Mouse (Mus musculus) gastrocnemius, postnatal 4 days (tissue): ENCODE data around the gene Ldlrap1. TPM values are rescaled to one million over a fixed set of nuclear protein-coding genes. Genes with fewer than 3 reads are reported as not detected.
A peak's percentile ranks its signal among the peaks of the same experiment; 100 is the strongest.
"Not testable (repeated sequence)": the region's sequence is repeated elsewhere in the genome, so short reads cannot be mapped to it uniquely, and the experiment has no call there.

Experiments used
- DNase-seq, 2 experiments: peaks; one replicate each; pipeline ENCODE4 v3.0.0; 2021 to 2022; ENCODE audit warnings: low spot score in 2 of 2, mixed read lengths in 2 of 2
- long read RNA-seq, 2 experiments: library from polyadenylated mRNA; stranded (forward); transcript quantifications; one replicate each; pipeline ENCODE4 v2.0.0; 2021
- total RNA-seq, 2 experiments: library from RNA; stranded (reverse); gene quantifications; 2 replicates each; pipeline ENCODE4 v1.2.3; 2021

Gene Ldlrap1
- 10 to 100 TPM; 18.0 to 20.0 TPM for total RNA-seq
- long read RNA-seq, experiment 1, full-length matches to known transcripts = 34 of 41 reads
- long read RNA-seq, experiment 1, partial matches to known transcripts = 0 of 41 reads
- long read RNA-seq, experiment 1, other reads (novel, unspliced or antisense) = 7 of 41 reads
- long read RNA-seq, experiment 2, full-length matches to known transcripts = 40 of 57 reads
- long read RNA-seq, experiment 2, partial matches to known transcripts = 5 of 57 reads
- long read RNA-seq, experiment 2, other reads (novel, unspliced or antisense) = 12 of 57 reads

DNA sequence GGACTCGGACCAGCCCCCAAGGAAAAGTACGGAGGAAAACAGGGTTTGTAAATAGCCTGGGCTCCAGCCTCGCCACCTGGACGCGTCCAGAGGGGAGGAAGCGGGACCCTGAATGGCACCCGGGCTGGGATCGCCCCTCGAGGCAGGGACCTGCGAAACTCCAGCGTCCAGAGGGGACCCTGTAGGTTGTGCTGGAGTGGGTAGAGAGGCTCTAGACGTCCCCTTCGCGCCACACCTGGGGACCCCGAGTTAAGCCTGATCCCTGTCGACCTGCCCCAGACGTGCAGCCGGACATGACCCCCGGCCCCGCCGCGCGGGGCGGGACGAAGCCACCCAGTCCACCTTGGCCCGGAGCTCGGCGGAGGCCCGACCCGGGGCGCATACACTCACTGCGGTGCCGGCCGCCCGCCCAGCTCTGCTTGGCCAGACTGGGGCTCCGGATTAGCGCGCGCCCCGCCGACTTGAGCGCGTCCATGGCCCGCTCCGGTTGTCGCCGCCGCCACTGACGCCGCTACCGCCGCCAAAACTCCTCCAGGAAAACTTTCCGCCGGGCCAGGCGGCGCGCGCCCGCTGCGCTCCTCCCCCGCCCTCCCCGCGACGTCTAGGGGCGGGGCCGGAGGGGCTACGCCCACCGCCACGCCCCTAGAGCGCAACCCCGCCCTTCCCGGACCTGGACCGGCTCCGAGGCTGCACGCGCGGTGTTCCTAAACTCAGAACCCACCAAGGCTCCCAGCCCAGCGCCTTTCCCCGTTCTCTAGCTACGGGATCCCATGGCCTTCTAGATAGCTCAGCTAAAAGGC lies at the start of gene Ldlrap1:
Gene Ldlrap1, minus strand, starts transcription at position 599 of the 800 bp plus-strand sequence.
- DNase-seq = peak; percentile 74 to 82

GRCm38 (mm10) chr4:134814229-134814571 lies 46.4 kb upstream of the Ldlrap1 start:
- no peak for DNase-seq

- DNase-seq = no peak
These were observed 45.8 kb upstream of the Ldlrap1 start for GRCm38 (mm10) chr4:134813406-134814228.

GRCm38 (mm10) chr4:134804765-134805164 lies 36.9 kb upstream of the Ldlrap1 start:
- peak in 1 of 2 experiments; percentile 70 for DNase-seq

DNA sequence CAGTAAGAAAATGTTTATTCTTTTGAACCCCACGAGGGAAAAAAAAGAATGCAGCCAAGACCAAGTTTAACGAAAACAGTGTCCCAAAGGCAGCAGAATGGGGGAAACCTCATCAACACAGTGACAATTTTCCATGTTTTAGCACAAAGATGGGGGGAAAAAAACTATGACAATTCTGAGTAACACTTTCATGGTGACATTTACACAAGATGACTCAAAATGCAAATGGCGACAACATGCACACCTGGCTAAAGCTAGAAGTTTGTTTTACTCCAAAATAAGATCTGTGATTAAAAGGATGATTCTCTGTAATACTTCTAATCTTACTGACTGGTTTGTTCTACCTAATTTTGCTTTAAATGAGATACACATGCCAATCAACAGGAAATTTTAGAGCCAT lies 34.9 kb upstream of the Ldlrap1 start:
- no peak for DNase-seq

- DNase-seq = no peak
These were observed 34.3 kb upstream of the Ldlrap1 start for GRCm38 (mm10) chr4:134802155-134802554.

DNA sequence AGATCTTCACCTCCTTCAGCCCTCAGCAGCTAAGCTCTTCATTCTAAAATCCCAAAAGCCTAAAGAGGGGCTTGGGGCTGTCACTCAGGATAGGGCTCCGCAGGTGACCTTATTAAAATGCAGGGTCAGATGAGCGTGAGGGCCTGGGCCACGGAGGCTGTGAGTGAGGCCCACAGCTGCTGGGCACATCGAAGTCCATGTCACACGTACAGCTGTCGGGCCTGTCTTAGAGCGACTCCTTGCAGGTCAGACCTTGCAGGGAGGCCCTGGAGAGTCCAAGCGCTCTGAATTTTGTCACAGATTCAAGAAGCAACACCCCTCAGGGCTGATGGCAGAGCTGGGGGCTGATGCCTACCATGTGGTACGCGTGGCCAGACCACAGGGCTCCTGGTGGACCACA lies 32.9 kb upstream of the Ldlrap1 start:
- DNase-seq = no peak

GRCm38 (mm10) chr4:134800098-134800497 lies 32.3 kb upstream of the Ldlrap1 start:
- DNase-seq = no peak

GRCm38 (mm10) chr4:134799272-134799671 lies 31.4 kb upstream of the Ldlrap1 start:
- DNase-seq = peak; percentile 61 to 72

GRCm38 (mm10) chr4:134798861-134799260 lies 31.0 kb upstream of the Ldlrap1 start:
- DNase-seq = no peak

DNA sequence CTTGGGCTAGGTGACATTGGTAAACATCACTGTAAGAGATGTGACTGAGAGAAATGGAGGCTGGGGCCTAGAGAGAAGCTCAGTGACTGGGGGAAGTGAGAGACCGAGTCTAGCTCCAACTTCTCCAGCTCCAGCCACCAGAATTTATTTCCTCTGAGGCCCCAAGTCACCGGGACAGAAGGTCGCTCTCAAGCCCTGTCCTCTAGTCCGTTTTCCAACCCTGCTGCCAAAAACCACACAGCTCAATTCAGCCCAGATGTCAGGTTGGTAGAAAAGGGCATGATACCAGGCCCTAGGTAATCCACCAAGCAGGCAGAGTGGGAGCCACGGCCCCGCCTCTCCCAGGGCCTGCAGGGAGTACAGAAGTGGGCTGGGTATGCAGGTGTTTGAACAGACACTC lies 29.8 kb upstream of the Ldlrap1 start:
- DNase-seq = no peak

GRCm38 (mm10) chr4:134796581-134797361 lies 28.9 kb upstream of the Ldlrap1 start:
- DNase-seq = no peak

- no peak for DNase-seq
These were observed 28.1 kb upstream of the Ldlrap1 start for GRCm38 (mm10) chr4:134795819-134796485.

- not testable (repeated sequence) for DNase-seq
These were observed 27.1 kb upstream of the Ldlrap1 start for GRCm38 (mm10) chr4:134794959-134795358.

DNA sequence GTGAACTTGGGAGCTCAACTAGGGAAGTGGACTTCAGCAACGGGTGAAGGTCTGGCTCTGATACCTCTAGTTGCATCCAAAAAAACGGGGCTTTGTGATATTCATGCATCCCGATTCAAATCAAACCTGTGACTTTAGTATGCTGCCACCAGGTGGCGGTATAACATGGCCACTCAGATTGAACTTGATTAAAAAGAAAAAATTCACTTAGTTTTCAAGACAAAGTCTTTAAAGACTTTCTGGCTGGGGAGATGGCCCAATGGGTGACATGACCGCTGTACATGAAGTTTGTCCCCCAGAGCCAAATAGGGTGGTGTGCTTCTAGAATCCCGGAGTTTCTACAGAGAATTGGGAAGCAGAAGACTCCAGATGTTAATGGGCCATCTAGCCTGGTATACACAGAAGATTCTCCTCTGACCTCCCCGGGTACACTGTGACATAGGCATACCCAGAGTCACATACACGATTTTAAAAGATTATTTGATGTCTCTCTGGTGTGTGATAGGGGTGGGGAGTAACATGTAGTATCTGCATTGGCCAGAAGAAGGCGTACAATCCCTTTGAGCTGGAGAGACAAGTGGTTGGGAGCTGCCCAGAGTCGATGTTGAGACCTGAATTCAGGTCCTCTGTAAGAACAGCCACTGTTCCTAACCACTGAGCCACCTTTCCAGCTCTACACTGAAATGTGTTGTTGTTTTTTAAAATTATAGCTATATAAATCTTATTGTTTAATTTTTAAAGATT lies 25.6 kb upstream of the Ldlrap1 start:
- peak in 1 of 2 experiments; percentile 51 for DNase-seq

DNA sequence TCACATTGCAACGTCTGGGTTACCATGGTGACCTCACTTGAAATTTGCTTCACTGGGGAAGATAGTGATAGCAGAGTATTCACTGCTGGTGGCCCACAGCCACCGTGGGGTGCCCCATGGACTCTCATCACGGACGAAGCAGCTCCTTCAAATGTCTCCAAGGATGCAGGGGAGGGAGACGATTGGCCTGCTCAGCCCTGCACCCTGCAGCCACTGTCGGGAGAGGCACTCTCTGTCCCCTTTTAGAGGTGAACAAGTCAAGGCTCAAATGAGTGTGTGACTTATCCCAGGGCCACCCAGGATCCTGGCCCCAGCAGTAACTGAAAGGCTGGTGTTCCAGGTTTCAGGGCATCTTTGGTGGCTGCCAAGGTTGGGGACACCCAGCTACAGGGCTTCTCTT lies 23.9 kb upstream of the Ldlrap1 start:
- DNase-seq = no peak

DNA sequence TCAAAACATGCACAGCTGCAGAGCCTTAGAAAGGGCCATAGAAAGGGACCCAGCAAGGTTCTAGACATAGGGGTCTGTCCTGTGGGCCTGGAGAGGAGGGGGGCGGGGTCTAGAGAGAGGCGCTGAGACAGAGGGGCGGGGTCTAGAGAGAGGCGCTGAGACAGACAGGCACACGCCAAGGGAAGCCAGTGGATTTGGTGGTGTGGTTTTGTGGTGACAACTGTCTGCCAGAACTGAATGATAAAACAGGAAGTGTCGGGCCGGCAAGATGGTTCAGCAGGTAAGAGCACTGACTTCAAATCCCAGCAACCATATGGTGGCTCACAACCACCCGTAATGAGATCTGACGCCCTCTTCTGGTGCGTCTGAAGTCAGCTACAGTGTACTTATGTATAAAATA lies 19.1 kb upstream of the Ldlrap1 start:
- no peak for DNase-seq

- DNase-seq = no peak
These were observed 16.9 kb upstream of the Ldlrap1 start for GRCm38 (mm10) chr4:134784701-134785100.

GRCm38 (mm10) chr4:134779136-134779934 lies 11.5 kb upstream of the Ldlrap1 start:
- no peak for DNase-seq
